Mouse (Mus musculus) E14TG2a.4 (cell line): Measurements from ENCODE around the gene Osgep.

Experiments
- CTCF ChIP-seq: conservative IDR thresholded peaks from 2 replicates; pipeline ENCODE4 v1.5.1; 2014; ENCODE audit warnings: low read length
- POU5F1 ChIP-seq: IDR thresholded peaks from 2 replicates; pipeline ENCODE4 v1.6.1; 2014; ENCODE audit warnings: low read length, borderline replicate concordance

GRCm38 (mm10) chr14:50969558-50970544 lies 45.2 kb upstream of the Osgep start:
- TF ChIP-seq CTCF, result no peak
- TF ChIP-seq POU5F1, result no peak
